Mouse (Mus musculus): Measurements from ENCODE around the gene Tsg101.
"Not testable (repeated sequence)": the region's sequence is repeated elsewhere in the genome, so short reads cannot be mapped to it uniquely, and the experiment has no call there.

The Tsg101 gene

DNA sequence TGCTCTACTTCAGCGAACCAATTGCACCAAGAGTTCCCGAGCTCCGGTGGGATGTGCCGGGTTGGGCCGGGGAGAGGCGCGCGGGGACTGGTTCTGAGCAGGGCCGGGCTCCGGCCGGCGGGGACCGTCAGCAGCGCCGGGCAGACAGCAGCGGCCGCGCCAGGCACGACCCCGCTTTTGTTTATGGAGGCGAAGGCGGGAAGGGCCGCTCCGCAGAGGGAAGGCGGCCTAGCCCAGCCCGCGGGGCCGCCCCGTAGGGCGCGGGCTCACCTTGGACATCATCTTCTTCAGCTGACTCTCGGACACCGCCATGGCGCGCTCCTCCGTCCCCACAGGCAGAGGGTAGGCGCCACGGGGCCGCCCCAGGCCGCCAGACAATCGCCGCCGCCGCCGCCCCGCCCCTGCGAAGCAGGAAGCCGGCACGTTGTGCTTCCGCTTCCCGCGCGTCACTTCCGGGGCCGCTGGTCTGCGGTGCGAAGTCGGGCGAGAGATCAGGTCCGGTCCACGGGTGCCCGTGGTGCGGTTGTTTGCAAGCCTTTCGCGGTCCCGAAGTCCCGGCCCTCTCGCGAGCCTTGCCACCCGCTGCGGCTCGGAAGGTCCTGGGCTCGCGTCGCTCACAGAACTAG is at the start of gene Tsg101:
Tsg101 (minus strand) TSS at position 419 of the 626 bp plus-strand sequence.
- in situ Hi-C loops (cut with MboI, MseI): no loop called here

DNA sequence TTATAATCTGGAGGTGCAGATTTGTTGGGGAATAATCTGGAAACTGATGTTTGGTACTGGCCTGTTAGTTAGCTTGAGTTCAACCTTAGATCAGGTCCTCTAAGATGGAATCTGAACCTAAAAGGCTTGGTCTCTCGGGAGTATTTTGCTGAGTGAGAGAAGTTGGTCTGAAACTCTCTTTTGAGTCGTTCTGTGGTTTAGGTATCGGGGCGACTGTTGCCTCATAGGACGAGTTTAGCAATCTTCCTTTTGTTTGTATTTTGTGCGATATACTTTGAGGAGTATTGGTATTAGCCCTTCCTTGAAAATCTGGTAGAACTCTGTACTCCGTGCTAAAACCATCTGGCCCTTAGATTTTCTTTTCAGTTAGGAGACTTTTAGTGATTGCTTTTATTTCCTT is 44.3 kb upstream of the Tsg101 start:
- in situ Hi-C loops (cut with MboI, MseI): loop anchor here (5.0 kb wide), 1 partner anchor 58 kb away; no protein-coding TSS in a partner anchor

DNA sequence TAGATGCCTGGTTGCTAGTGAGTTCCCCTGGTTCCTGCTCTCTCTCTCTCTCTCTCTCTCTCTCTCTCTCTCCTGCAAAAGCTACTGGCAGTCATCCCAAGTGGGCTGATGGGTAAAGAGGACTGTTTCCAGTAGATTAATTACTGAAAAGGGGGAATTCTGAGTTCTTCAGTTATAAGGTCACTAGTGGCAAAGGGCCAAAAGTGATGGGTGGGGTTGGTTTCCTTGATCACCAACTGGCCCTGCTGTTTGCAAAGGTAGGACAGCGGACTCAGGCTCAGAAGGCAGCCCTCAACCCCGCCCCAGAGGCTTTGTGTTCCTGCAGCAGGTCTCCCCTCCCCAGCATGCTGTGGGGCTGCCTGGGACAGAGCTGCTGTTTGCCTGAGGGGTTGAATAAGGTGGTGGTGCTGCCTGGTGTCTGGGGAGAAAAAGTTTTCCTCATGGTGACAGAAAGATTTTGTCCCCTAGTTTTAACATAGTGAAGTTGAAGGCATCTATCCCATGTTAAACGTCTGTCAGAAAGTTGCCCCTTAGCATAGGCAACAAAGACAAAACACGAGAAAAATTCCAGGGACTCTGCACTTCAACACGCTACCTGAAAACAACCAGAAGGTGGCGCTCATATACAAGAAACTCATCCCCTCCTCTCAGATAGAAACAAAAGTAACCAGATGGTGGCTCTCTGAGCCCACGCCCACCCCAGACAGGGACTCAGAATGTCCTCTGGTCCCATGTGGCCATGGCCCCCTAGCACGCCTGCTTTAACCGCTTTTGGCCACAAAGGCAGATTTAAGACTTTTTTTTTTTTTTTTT is 43.2 kb upstream of the Tsg101 start:
- in situ Hi-C loops (cut with MboI, MseI): loop anchor here (5.0 kb wide), 1 partner anchor 59 kb away; no protein-coding TSS in a partner anchor

DNA sequence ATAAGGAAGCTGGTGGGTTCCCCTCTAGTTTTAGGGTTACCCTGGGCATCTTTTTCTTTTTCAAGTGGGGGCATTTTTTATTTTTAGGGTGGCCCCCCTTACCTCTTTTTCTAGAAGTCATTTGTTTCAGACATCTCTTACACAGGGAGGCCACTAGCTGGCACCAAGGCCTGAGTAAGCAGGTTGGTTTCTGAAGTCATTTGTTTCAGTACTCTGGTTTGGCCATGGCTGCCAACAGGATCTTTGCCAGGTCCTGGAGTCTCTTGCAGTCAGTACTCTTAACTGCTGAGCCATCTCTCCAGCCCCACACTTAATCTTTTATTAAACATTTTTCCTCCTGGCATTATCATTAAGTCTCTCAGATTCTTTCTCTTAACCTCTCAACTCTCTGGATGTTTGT is 42.4 kb upstream of the Tsg101 start:
- in situ Hi-C loops (cut with MboI, MseI): loop anchor here (5.0 kb wide), 1 partner anchor 60 kb away; no protein-coding TSS in a partner anchor

DNA sequence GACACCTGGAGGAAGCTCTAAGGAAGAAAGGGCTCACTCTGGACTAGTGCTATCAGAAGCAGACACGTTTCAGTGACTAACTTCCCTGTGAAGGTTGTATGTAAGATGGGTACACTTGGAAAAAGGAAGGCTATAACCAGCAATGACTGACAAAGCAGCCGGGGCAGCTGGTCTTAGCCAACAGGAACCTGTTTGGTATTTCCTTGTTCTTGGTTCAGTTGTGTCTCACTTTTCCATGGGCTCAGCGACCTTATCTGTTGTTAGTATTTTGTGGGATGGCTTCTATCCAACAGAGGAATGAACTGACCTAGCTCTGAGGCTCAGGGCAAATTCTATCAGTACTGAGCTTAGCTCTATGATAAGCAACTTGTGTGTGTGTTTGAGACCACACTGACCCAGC is 41.2 kb upstream of the Tsg101 start:
- in situ Hi-C loops (cut with MboI, MseI): loop anchor here (5.0 kb wide), 1 partner anchor 61 kb away; no protein-coding TSS in a partner anchor

DNA sequence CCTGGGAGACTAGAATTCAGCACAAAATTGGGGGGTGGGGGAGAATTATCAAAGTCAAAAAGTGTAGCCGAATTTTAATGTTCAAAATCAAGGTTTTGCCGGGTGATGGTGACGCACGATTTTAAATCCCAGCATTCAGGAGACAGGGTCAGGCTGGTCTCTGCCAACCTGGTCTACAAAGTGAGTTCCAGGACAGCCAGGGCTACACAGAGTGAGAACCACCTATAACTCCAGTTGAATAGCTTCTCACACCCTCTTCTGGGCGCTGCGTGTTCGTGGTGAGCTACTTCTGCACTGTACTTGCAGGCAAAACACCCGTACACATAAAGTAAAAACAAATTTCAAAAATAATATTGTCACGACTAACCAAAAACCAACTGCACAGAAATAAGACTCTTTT is 39.1 kb upstream of the Tsg101 start:
- in situ Hi-C loops (cut with MboI, MseI): no loop called here

DNA sequence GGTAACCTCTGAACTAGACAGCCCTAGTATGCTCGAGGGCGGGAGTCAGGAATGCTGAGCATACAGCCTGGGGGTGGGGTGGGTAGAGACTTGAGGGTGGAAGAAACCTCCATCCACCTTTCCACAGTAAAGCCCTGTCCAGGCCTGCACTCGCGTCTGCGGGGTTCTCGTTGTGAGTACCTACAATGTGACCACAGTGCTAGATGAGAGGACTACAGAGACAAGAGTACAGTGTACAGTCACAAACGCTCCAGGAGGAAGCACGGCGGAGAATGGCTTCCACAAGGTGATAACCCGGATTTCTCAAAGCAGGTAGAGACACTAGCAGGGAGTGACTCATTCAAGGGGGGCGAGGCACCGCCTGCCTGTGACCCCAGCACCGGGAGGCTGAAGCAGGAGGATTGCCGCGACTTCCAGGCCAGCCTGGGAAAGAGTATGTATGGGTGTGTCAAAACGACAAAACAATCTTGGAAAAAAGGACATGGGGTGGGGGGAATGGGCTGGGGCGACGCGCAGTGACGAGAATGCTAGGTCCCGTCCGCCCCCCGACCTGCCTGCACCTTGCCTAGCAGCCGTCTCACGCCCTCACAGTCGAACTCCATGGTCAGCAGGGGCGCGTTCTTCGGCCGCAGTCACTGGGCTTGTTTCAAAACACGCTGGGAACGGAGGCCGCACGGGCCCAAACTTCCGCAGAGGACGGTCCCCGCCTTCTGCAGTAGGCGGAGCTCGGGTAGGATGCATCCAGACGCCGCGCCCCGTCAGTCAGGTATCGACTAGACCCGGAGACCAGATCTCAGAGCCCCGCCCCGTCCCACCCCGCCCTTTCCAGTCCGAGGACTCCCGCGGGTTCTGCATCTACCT is 38.3 kb upstream of the Tsg101 start, which contains the start of gene Uevld:
Uevld (minus strand) TSS at position 697 of the 861 bp plus-strand sequence.
- in situ Hi-C loops (cut with MboI, MseI): no loop called here

DNA sequence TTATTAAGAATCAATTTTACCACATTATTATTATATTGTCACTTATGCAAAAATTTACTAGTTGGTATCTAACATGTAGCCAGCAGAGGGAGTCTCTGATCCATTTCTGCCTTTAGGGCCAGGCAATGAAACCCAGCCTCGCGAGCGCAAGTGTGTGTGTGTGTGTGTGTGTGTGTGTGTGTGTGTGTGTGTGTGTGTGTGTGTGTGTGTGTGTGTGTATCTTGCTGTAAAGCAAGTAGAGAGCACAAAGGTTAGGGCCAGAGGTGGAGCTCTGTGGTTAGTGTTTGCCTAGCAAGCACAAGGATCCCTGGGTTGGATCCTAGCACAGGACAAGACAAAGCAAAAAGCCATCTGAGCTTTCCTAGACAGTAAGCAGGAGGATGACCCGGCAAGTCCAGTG is 16.1 kb upstream of the Tsg101 start:
- in situ Hi-C loops (cut with MboI, MseI): no loop called here

DNA sequence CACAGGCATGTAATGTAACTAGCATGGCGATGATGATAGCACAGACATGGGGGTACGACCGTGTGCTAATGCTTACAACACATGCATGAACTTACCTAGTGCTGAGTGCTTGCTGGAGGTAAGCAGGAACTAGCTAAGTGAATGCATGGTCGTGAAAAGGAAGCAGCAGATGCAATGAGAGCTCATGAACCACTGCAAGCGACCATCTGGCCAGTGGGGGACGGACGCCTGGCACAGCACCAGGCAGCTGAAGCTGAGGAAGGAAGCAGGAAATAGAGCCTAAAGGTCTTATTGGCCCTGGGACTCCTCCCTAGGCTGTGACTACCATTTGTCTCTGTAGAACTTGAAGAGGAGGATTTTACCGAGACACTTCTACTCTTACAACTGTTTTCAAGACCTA is 15.0 kb upstream of the Tsg101 start:
- in situ Hi-C loops (cut with MboI, MseI): no loop called here

DNA sequence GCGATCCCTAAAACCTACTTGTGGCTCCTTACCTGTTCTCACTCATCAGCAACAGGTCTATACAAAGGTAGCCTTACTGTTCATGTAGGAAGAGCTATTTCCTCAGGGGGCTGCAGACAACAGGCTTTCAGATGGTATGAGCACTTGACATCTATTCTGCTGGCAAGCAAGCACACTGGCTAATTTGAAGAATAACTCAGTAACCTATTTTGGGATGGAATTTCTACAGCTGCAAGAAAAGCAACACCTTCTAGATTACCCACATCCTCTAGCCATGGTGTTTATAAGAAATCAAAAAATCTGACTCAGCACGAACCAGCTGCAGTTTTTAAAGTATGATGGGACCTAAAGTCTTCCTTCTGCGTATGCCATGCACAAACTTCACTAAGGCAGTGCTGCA is 11.6 kb upstream of the Tsg101 start:
- in situ Hi-C loops (cut with MboI, MseI): no loop called here

DNA sequence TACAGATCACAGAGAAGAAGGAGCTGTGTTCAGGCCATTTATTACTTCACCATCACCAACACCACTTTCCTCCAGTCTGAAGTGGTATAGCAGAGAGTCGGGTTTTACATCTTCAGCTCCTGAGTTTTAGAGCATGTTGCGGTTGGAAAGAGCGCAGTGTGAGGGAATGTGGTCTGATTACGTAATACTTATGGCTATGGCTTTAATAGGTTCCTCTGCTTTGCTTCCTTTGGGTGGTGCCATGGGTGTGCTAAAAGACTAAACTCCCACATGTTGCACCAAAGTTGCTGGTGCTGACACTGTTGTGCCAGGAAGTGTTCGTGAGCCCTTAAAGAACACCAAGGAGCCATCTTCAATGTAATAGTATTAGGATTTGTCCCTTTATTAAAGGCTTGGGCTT is 8.5 kb upstream of the Tsg101 start:
- in situ Hi-C loops (cut with MboI, MseI): no loop called here

DNA sequence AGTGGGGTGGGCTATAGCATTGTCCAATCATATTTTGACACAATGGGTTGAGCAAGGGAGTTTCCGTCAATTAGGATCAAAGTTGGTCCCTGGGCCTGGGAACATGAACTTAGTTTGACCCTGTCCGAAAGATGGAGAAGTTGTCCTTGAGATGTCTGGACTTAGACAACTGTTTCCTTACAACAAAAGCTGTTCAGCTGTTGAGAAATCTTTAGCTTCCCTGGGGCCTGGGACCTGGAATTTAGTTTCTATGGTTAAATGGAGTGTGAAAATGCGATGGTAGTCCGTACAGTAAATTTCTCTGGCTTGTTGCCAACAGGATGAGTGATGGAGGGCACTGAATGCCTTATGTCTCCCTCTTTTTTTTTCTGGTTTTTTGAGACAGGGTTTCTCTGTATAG is 2.3 kb upstream of the Tsg101 start:
- in situ Hi-C loops (cut with MboI, MseI): no loop called here

DNA sequence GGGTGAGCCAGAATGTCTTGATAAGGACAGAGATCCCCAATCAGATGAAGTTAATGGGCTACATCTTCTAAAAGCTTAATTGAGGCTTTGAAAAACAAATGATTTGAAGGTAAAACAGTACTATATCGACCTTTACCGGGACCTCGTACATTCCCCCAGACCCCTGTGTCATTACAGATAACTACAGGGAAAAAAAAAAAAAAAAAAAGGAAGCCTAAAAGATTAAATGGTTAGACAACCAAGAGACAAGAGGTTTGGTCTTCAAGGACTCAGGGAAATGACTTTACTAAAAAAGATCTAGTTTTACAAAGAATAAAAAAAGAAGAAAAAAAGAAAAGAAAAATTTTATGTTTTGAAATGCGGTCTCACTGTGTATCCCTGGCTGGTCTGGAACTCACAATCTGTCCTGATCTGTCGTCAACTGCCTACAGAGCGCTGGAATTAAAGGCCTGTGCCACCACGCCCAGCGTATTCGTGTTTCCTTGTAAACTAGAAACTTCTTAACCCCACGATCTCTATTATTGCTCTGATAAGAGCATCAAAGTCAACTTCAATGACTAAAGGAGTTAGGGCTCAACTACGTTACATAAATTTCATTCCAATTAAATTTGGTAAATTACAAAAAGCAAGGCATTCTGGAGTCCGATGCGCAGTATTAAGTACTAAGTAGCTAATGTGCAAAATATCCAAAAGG is 944 bp downstream of the Tsg101 start:
- in situ Hi-C loops (cut with MboI, MseI): no loop called here

DNA sequence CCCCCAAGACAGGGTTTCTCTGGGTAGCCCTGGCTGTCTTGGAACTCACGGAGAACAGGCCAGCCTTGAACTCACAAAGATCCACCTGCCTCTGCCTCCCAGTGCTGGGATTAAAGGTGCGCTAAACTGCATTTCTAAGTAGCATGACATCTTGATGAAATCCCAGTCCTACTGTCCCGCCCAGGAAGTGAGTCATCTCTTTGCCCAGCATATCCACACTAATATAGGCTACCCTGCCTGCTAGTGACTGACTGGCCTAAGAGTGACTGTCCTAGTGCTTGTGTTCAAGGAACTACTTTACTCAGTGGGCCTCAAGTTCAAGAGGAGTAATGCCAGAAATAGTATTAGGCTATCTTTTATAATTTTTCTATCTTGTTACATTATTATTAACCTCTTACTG is 3.4 kb downstream of the Tsg101 start:
- in situ Hi-C loops (cut with MboI, MseI): no loop called here

DNA sequence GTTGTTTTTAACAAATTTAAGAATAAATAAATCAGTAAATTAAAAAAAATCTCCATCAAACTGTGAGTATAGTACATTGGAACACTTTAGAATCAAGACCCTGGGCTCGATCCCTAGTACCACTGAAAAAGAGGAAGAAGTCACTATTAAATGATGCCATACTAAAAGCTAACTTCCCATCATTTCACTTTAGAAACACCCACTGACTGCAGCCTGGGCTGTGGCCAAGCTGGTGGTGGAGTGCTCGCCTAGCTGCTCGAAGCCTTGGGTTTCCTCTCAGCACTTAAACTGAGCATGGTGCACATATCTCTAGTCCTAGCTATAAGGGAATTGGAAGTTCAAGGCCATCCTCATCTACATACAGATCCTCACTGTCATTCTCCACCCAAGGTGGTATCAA is 8.5 kb downstream of the Tsg101 start:
- in situ Hi-C loops (cut with MboI, MseI): no loop called here

DNA sequence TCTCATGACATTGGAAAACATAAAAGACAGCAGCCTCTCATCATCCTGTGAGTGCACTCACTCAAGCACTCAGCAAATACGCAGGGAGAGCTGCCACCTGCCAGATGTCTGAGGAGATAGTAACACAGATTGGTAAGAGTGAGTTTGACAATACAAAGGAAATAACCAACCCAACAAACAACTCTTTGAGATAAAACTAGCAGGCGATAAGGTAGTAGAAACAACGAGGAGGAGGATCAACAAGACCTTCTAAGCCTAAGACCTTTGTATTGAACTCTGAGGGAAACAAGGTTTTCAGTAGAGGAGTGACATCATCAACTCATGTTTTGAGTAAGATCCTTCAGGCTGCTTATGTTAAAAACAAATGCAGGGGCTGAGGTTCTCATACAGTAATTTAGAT is 20.4 kb downstream of the Tsg101 start:
- in situ Hi-C loops (cut with MboI, MseI): no loop called here

DNA sequence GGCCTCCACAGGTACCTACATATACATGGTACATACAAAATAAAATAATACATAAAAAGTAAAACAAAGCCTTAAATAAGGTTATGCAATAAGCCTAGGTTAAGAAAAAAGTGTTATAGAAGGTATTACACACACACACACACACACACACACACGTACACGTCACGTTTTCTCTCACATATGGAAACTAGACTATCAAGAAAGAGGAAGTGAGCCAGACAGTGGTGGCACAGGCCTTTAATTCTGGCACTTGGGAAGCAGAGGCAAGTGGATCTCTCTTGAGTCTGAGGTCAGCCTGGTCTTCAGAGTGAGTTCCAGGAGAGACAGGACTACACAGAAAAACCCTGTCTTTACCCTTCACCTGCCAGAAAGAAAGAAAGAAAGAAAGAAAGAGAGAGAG is 24.3 kb downstream of the Tsg101 start:
- in situ Hi-C loops (cut with MboI, MseI): no loop called here

DNA sequence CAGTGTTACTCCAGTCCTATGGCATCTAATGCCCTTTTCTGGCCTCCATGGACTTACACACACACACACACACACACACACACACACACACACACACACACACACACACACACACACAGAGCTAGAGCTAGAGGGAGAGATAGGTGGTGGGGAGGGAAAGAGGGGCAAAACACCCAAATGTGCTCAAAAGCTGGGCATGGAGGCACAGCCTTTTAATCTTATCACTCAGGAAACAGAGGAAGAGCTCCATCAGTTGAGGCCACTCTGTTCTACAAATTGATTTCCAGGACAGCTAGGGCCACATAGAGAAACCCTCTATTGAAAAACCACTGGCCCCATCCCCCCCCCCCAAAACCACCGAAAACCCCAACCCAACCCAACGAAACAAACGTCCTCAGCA is 36.5 kb downstream of the Tsg101 start:
- in situ Hi-C loops (cut with MboI, MseI): no loop called here

DNA sequence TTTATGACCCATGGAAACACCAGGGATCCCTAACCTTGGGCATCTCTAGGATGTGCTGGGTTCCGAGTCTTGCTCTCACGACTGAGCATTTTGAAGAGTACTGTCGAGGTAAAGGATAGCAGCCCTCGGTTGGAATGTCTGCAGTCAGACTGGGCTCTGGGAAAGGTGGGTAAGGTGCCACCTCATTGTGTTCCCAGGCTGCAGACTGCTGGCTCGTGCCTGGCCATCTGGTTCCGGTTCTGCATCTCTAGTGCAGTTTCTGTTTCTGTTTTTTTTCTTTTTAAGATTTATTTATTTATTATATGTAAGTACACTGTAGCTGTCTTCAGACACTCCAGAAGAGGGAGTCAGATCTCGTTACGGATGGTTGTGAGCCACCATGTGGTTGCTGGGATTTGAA is 37.8 kb downstream of the Tsg101 start:
- in situ Hi-C loops (cut with MboI, MseI): not testable (repeated sequence)

DNA sequence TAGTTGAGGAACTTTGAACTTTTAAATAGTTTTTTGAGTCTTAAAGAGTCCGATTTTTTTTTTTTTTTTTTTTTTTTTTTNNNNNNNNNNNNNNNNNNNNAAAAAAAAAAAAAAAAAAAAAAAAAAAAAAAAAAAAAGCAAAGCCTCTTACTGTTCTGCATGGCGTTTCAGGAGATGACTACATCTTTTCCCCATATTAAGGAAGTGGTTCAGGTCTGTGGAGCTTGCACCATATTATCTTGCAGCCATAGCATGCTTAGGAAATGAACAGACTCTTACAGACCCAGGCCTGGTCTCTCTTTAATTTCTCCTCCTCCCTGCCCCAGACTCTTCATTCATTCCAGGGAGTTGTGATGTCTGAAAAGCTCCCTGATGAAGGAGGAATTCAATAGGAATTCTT is 38.8 kb downstream of the Tsg101 start:
- in situ Hi-C loops (cut with MboI, MseI): no loop called here

DNA sequence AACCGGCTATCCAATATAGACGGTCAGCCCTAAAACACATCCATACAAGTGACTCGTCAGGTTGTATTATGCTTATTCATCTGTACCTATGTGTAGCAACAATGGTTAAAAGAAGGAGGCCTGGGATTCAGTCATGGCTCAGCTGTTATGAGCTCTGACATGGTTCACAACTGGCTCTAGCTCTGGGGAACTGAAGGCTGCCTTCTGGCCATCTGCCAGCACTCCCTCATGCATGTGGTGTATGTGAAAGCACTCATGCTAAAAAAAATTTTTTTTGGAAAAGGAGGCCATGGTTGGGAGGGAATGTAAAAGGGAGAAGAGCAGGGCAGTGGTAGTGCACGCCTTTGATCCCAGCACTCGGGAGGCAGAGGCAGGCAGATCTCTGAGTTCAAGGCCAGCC is 39.9 kb downstream of the Tsg101 start:
- in situ Hi-C loops (cut with MboI, MseI): no loop called here

DNA sequence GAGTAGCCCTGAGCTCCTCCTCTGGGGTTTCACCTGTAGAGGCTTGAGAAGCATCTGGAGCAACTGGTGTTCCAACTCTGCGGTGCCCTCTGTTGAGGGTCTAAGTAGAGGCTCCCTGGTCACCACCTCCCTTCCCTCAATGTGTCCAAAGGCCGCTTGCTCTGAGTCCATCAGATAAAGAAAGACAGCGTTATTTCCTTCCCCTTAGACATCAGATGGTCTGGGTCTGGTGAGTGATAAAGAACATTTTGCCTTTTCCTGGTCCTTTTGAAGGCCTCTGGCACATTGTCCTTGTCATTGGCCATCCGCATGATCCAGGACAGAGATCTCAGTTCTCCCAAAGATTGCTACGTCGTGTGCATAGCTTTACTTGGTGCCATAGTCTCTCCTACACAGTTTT is 42.5 kb downstream of the Tsg101 start:
- in situ Hi-C loops (cut with MboI, MseI): no loop called here
